17 mouse cellular contexts compared by ENCODE assay signal in genomic region chr10:75566321-75566720, GRCm38 (mm10). TPM values are rescaled to one million over a fixed set of nuclear protein-coding genes. Genes with fewer than 3 reads are reported as not detected.
DNase-seq lines count a peak whose midpoint lies in the region; ATAC-seq and TF ChIP-seq lines count a peak whose summit lies in the region.
"Had no signal": no experiment of that assay in that cellular context is flagged by ENCODE, and none has a peak within 500 bp of the region (broad histone marks: within the 10 kb centered on the region; RNA-seq: fewer than 3 reads in every experiment).

No protein-coding gene starts in this region.

- H3K36me3 ChIP-seq in kidney, postnatal 0 days (ENCODE audit: insufficient read depth, low read length), result no peaks in the 10 kb centered on the region
- H3K36me3 ChIP-seq in ES-Bruce4 (ENCODE audit: control insufficient read depth, insufficient read depth, low read length, poor library complexity, severe bottlenecking), result no peaks in the 10 kb centered on the region
- H3K36me3 ChIP-seq in liver, embryonic 15.5 days (replicated peaks), result no peaks in the 10 kb centered on the region
- H3K36me3 ChIP-seq: embryonic facial prominence, embryonic 12.5 days; forebrain, embryonic 10.5 days; heart, embryonic 10.5 days; limb, embryonic 12.5 days; neural tube, embryonic 13.5 days had no signal

- no peaks in the 10 kb centered on the region for H3K27me3 ChIP-seq in kidney, postnatal 0 days (ENCODE audit: insufficient read depth, low read length)
- no peaks in the 10 kb centered on the region for H3K27me3 ChIP-seq in ES-Bruce4 (ENCODE audit: control insufficient read depth, insufficient read depth, low read length, poor library complexity, severe bottlenecking)
- peaks cover 26% of the 10 kb centered on the region for H3K27me3 ChIP-seq in liver, embryonic 15.5 days

- H3K9ac ChIP-seq in kidney, postnatal 0 days (ENCODE audit: low read depth, low read length), result no peak overlapping the region
- H3K9ac ChIP-seq in ES-Bruce4 (ENCODE audit: low read depth, poor library complexity, severe bottlenecking), result no peak overlapping the region
- H3K9ac ChIP-seq in liver, embryonic 15.5 days, result no peak overlapping the region
- H3K9ac ChIP-seq: embryonic facial prominence, embryonic 12.5 days; limb, embryonic 12.5 days; neural tube, embryonic 13.5 days had no signal

- WGBS in kidney, postnatal 0 days, result 65% methylated on average over 5 of the region's 5 CpGs
- WGBS in liver, embryonic 15.5 days (ENCODE audit: insufficient replicate concordance), result 39% methylated on average over 5 of the region's 5 CpGs

- DNase-seq in kidney, postnatal 0 days (ENCODE audit: low spot score), result no peak
- DNase-seq in kidney, postnatal 36 days, result no peak
- peak; percentile 13 for DNase-seq in A20 (ENCODE audit: low read depth, low spot score)
- no peak for DNase-seq in left cerebral cortex, postnatal 4 days
- DNase-seq: gastrocnemius, postnatal 10 days; heart, postnatal 36 days; lung, postnatal 14 days; retina, postnatal 1 day had no signal

- peak overlapping the region; percentile 85 for H3K27ac ChIP-seq in kidney, postnatal 0 days
- H3K27ac ChIP-seq in ES-Bruce4 (ENCODE audit: insufficient read depth, low read length), result peak overlapping the region; percentile 14; the same call in 1 of the 2 replicates
- peak overlapping the region; percentile 70; the same call in 1 of the 2 replicates for H3K27ac ChIP-seq in liver, embryonic 15.5 days (replicated peaks)
- H3K27ac ChIP-seq: embryonic facial prominence, embryonic 12.5 days; forebrain, embryonic 10.5 days; heart, embryonic 10.5 days; limb, embryonic 12.5 days; neural tube, embryonic 13.5 days had no signal

- TF ChIP-seq CTCF in kidney, postnatal 0 days (IDR thresholded peaks at IDR 0.05; ENCODE audit: low read depth), result peak; percentile 24; the same call in 1 of the 2 replicates
- no peak for TF ChIP-seq CTCF in ES-Bruce4 (IDR thresholded peaks at IDR 0.05; ENCODE audit: low read depth, low read length)

- no peak for TF ChIP-seq POLR2A in ES-Bruce4 (IDR thresholded peaks at IDR 0.05; ENCODE audit: insufficient read depth, low read length)

- no peak for TF ChIP-seq EP300 in ES-Bruce4 (IDR thresholded peaks at IDR 0.05; ENCODE audit: insufficient read depth, low read depth, low read length)

- H3K9me3 ChIP-seq in kidney, postnatal 0 days (replicated peaks; ENCODE audit: low read length), result no peaks in the 10 kb centered on the region
- H3K9me3 ChIP-seq in ES-Bruce4 (replicated peaks; ENCODE audit: control insufficient read depth, insufficient read depth, low read length, poor library complexity, severe bottlenecking), result no peaks in the 10 kb centered on the region
- H3K9me3 ChIP-seq in liver, embryonic 15.5 days (replicated peaks), result no peaks in the 10 kb centered on the region
- H3K9me3 ChIP-seq: embryonic facial prominence, embryonic 12.5 days; forebrain, embryonic 10.5 days; heart, embryonic 10.5 days; limb, embryonic 12.5 days; neural tube, embryonic 13.5 days had no signal

- H3K4me3 ChIP-seq in kidney, postnatal 0 days (replicated peaks; ENCODE audit: low read depth, low read length), result no peak overlapping the region; the same call in 1 of the 2 replicates
- H3K4me3 ChIP-seq in ES-Bruce4 (ENCODE audit: low read depth, low read length), result no peak overlapping the region
- H3K4me3 ChIP-seq in liver, embryonic 15.5 days (replicated peaks), result no peak overlapping the region
- H3K4me3 ChIP-seq: embryonic facial prominence, embryonic 12.5 days; forebrain, embryonic 10.5 days; heart, embryonic 10.5 days; limb, embryonic 12.5 days; neural tube, embryonic 13.5 days had no signal

- ATAC-seq in kidney, postnatal 0 days (replicated peaks; ENCODE audit: low FRiP score, low read depth), result no peak
- ATAC-seq in liver, embryonic 15.5 days (ENCODE audit: insufficient read depth), result no peak
- no peak for ATAC-seq in activated CD4-positive, CD25-positive, alpha-beta regulatory T cell, adult 4 months

- intact Hi-C loops in left cerebral cortex, postnatal 4 days (cut with DNase I), result no loop called here

- H3K4me2 ChIP-seq in kidney, postnatal 0 days (ENCODE audit: low read length), result peak overlapping the region; percentile 26; the same call in 1 of the 2 replicates
- peak overlapping the region; percentile 37; the same call in 1 of the 2 replicates for H3K4me2 ChIP-seq in liver, embryonic 15.5 days
- H3K4me2 ChIP-seq: embryonic facial prominence, embryonic 12.5 days; limb, embryonic 12.5 days; midbrain, embryonic 11.5 days; neural tube, embryonic 13.5 days had no signal

- peaks cover 4% of the 10 kb centered on the region; the same call in 1 of the 2 replicates for H3K4me1 ChIP-seq in kidney, postnatal 0 days (replicated peaks; ENCODE audit: insufficient read depth, low read length)
- peaks cover 14% of the 10 kb centered on the region for H3K4me1 ChIP-seq in ES-Bruce4 (ENCODE audit: control insufficient read depth, insufficient read depth, low read length)
- H3K4me1 ChIP-seq in liver, embryonic 15.5 days (replicated peaks), result peaks cover 31% of the 10 kb centered on the region
- H3K4me1 ChIP-seq: embryonic facial prominence, embryonic 12.5 days had no signal

RNA-seq across cellular contexts. Expression of gene Ggt1, which starts 4.9 kb away (rescaled TPM):
- polyA plus RNA-seq in kidney, postnatal 0 days (2015; fragmentation: Nextera tagmentation; extraction: Ambion mirVana), result 317 and 388 TPM in 2 replicates
- 2.8 and 4.4 TPM in 2 replicates for polyA plus RNA-seq in ES-Bruce4 (2011; ENCODE audit: insufficient read depth, insufficient read length, low read depth, missing spikeins)
- polyA plus RNA-seq in liver, embryonic 15.5 days (2015; fragmentation: Nextera tagmentation; extraction: Ambion mirVana), result 13.8 and 22.1 TPM in 2 replicates
- total RNA-seq in left cerebral cortex, postnatal 4 days (2021), result 1 to 10 TPM; 3.1 to 3.5 TPM
- polyA plus RNA-seq in activated CD4-positive, CD25-positive, alpha-beta regulatory T cell, adult 4 months (2017; shearing (Covaris generic)), result 1 to 10 TPM; 2.1 to 3.1 TPM
- total RNA-seq: heart, postnatal 36 days had no signal

RNA-seq across cellular contexts. Expression of gene Lrrc75b, which starts 6.2 kb away (rescaled TPM):
- polyA plus RNA-seq in kidney, postnatal 0 days (2015; fragmentation: Nextera tagmentation; extraction: Ambion mirVana), result 2.6 and 2.7 TPM in 2 replicates
- not detected in 2 replicates for polyA plus RNA-seq in ES-Bruce4 (2011; ENCODE audit: insufficient read depth, insufficient read length, low read depth, missing spikeins)
- 0.06 and 0.15 TPM in 2 replicates for polyA plus RNA-seq in liver, embryonic 15.5 days (2015; fragmentation: Nextera tagmentation; extraction: Ambion mirVana)
- total RNA-seq in left cerebral cortex, postnatal 4 days (2021), result 10 to 100 TPM; 46.4 to 49.0 TPM
- polyA plus RNA-seq in activated CD4-positive, CD25-positive, alpha-beta regulatory T cell, adult 4 months (2017; shearing (Covaris generic)), result under 1 TPM; 0.45 to 0.65 TPM

RNA-seq across cellular contexts. Expression of gene Ggt5, which starts 22.8 kb away (rescaled TPM):
- polyA plus RNA-seq in kidney, postnatal 0 days (2015; fragmentation: Nextera tagmentation; extraction: Ambion mirVana), result 4.2 and 5.1 TPM in 2 replicates
- 0.81 and 0.90 TPM in 2 replicates for polyA plus RNA-seq in ES-Bruce4 (2011; ENCODE audit: insufficient read depth, insufficient read length, low read depth, missing spikeins)
- 0.75 and 1.3 TPM in 2 replicates for polyA plus RNA-seq in liver, embryonic 15.5 days (2015; fragmentation: Nextera tagmentation; extraction: Ambion mirVana)
- total RNA-seq in left cerebral cortex, postnatal 4 days (2021), result 1 to 10 TPM; 1.9 to 3.0 TPM
- under 1 TPM; 0.15 to 0.64 TPM for polyA plus RNA-seq in activated CD4-positive, CD25-positive, alpha-beta regulatory T cell, adult 4 months (2017; shearing (Covaris generic))

RNA-seq across cellular contexts. Expression of gene Gucd1, which starts 48.5 kb away (rescaled TPM):
- polyA plus RNA-seq in kidney, postnatal 0 days (2015; fragmentation: Nextera tagmentation; extraction: Ambion mirVana), result 51.9 and 53.4 TPM in 2 replicates
- 8.1 and 9.9 TPM in 2 replicates for polyA plus RNA-seq in ES-Bruce4 (2011; ENCODE audit: insufficient read depth, insufficient read length, low read depth, missing spikeins)
- polyA plus RNA-seq in liver, embryonic 15.5 days (2015; fragmentation: Nextera tagmentation; extraction: Ambion mirVana), result 62.1 and 74.6 TPM in 2 replicates
- total RNA-seq in left cerebral cortex, postnatal 4 days (2021), result 10 to 100 TPM; 21.5 to 23.8 TPM
- polyA plus RNA-seq in activated CD4-positive, CD25-positive, alpha-beta regulatory T cell, adult 4 months (2017; shearing (Covaris generic)), result 10 to 100 TPM; 11.7 to 17.0 TPM

RNA-seq across cellular contexts. Expression of gene Snrpd3, which starts 49.0 kb away (rescaled TPM):
- 113 and 125 TPM in 2 replicates for polyA plus RNA-seq in kidney, postnatal 0 days (2015; fragmentation: Nextera tagmentation; extraction: Ambion mirVana)
- 506 and 548 TPM in 2 replicates for polyA plus RNA-seq in ES-Bruce4 (2011; ENCODE audit: insufficient read depth, insufficient read length, low read depth, missing spikeins)
- 65.7 and 68.7 TPM in 2 replicates for polyA plus RNA-seq in liver, embryonic 15.5 days (2015; fragmentation: Nextera tagmentation; extraction: Ambion mirVana)
- 100 to 1,000 TPM; 119 to 120 TPM for total RNA-seq in left cerebral cortex, postnatal 4 days (2021)
- polyA plus RNA-seq in activated CD4-positive, CD25-positive, alpha-beta regulatory T cell, adult 4 months (2017; shearing (Covaris generic)), result 100 to 1,000 TPM; 133 to 205 TPM

Comparison
In these comparisons a context has a peak if more than half of its experiments do, and no peak if none do; other contexts are left out.
1. H3K27ac ChIP-seq: peak in every context shown above with its lines; median percentile 85 in kidney, postnatal 0 days; 70 in liver, embryonic 15.5 days; 14 in ES-Bruce4.
2. RNA of gene Ggt1, which starts 4.9 kb away (polyA plus RNA-seq): 317 to 388 TPM in kidney, postnatal 0 days; 13.8 to 22.1 TPM in liver, embryonic 15.5 days, 2.1 to 3.1 TPM in activated CD4-positive, CD25-positive, alpha-beta regulatory T cell, adult 4 months and 2.8 to 4.4 TPM in ES-Bruce4; every median in the first group is over 10 times any median in the second.